Mouse (Mus musculus) cerebral cortex, adult 2 months (tissue): ENCODE results near the gene Sdk2.

Source experiments
- WGBS: fragments of 180-500 bp; shearing (Covaris S2); methylation state at CpG from one replicate; pipeline ENCODE4 v1.1.7; 2018; 5-methylcytosine and 5-hydroxymethylcytosine counted together

Sdk2 gene

GRCm38 (mm10) chr11:114046927-114047326 is 19.9 kb downstream of the Sdk2 start:
- 99% methylated on average over 5 of the region's 5 CpGs for WGBS

GRCm38 (mm10) chr11:114044373-114044772 is 22.5 kb downstream of the Sdk2 start:
- 83% methylated on average over 4 of the region's 4 CpGs for WGBS

- 35% methylated on average over 7 of the region's 7 CpGs for WGBS
Measured at GRCm38 (mm10) chr11:114043530-114043929, 23.3 kb downstream of the Sdk2 start.

- WGBS, result 40% methylated on average over 10 of the region's 10 CpGs
Measured at GRCm38 (mm10) chr11:114040391-114041035, 26.3 kb downstream of the Sdk2 start.

GRCm38 (mm10) chr11:114038036-114038435 is 28.8 kb downstream of the Sdk2 start:
- 49% methylated on average over 8 of the region's 8 CpGs for WGBS

- 78% methylated on average over 10 of the region's 10 CpGs for WGBS
Measured at GRCm38 (mm10) chr11:114031491-114031890, 35.4 kb downstream of the Sdk2 start.

- WGBS, result 82% methylated on average over 7 of the region's 7 CpGs
Measured at GRCm38 (mm10) chr11:114030214-114030613, 36.6 kb downstream of the Sdk2 start.

GRCm38 (mm10) chr11:114028512-114028911 is 38.3 kb downstream of the Sdk2 start:
- WGBS, result 81% methylated on average over 6 of the region's 6 CpGs

- WGBS, result 68% methylated on average over 6 of the region's 6 CpGs
Measured at GRCm38 (mm10) chr11:114028021-114028420, 38.8 kb downstream of the Sdk2 start.

GRCm38 (mm10) chr11:114025056-114025455 is 41.8 kb downstream of the Sdk2 start:
- WGBS, result 90% methylated on average over 2 of the region's 2 CpGs

GRCm38 (mm10) chr11:114023965-114024364 is 42.9 kb downstream of the Sdk2 start:
- WGBS, result 67% methylated on average over 1 of the region's 1 CpGs

- WGBS, result 82% methylated on average over 4 of the region's 4 CpGs
Measured at GRCm38 (mm10) chr11:114022166-114022565, 44.7 kb downstream of the Sdk2 start.

- WGBS, result 62% methylated on average over 11 of the region's 11 CpGs
Measured at GRCm38 (mm10) chr11:114019087-114019486, 47.8 kb downstream of the Sdk2 start.

- WGBS, result 65% methylated on average over 14 of the region's 14 CpGs
Measured at GRCm38 (mm10) chr11:114016889-114017392, 49.9 kb downstream of the Sdk2 start.

GRCm38 (mm10) chr11:114016108-114016888 is 50.5 kb downstream of the Sdk2 start:
- WGBS, result 61% methylated on average over 15 of the region's 15 CpGs

- 75% methylated on average over 9 of the region's 9 CpGs for WGBS
Measured at GRCm38 (mm10) chr11:114011523-114011922, 55.3 kb downstream of the Sdk2 start.

GRCm38 (mm10) chr11:114005879-114006278 is 61.0 kb downstream of the Sdk2 start:
- WGBS, result 62% methylated on average over 12 of the region's 12 CpGs

- WGBS, result 83% methylated on average over 7 of the region's 7 CpGs
Measured at GRCm38 (mm10) chr11:114004651-114005050, 62.2 kb downstream of the Sdk2 start.

GRCm38 (mm10) chr11:114003195-114003594 is 63.7 kb downstream of the Sdk2 start:
- 60% methylated on average over 3 of the region's 3 CpGs for WGBS

GRCm38 (mm10) chr11:114000051-114000450 is 66.8 kb downstream of the Sdk2 start:
- WGBS, result 77% methylated on average over 6 of the region's 6 CpGs

GRCm38 (mm10) chr11:113998702-113999101 is 68.1 kb downstream of the Sdk2 start:
- WGBS, result 91% methylated on average over 3 of the region's 3 CpGs

GRCm38 (mm10) chr11:113993921-113994320 is 72.9 kb downstream of the Sdk2 start:
- 95% methylated on average over 6 of the region's 6 CpGs for WGBS

- 77% methylated on average over 10 of the region's 10 CpGs for WGBS
Measured at GRCm38 (mm10) chr11:113992894-113993293, 74.0 kb downstream of the Sdk2 start.
